Mouse (Mus musculus) right cerebral cortex, postnatal 25 days (tissue): ENCODE results near the gene Dnah17.

Source experiments
- DNase-seq: peaks from one replicate; pipeline ENCODE4 v3.0.0; 2022

The Dnah17 gene

GRCm38 (mm10) chr11:117993190-117994175, 137.0 kb downstream of the Dnah17 start:
- no peak for DNase-seq

GRCm38 (mm10) chr11:117991502-117992470, 138.6 kb downstream of the Dnah17 start:
- DNase-seq = no peak

GRCm38 (mm10) chr11:117989926-117990325, 140.5 kb downstream of the Dnah17 start:
- no peak for DNase-seq

GRCm38 (mm10) chr11:117989241-117989640, 141.2 kb downstream of the Dnah17 start:
- DNase-seq = no peak

- DNase-seq = no peak
These were observed 142.5 kb downstream of the Dnah17 start for GRCm38 (mm10) chr11:117987968-117988367.

- no peak for DNase-seq
These were observed 143.4 kb downstream of the Dnah17 start for GRCm38 (mm10) chr11:117987032-117987451.

GRCm38 (mm10) chr11:117986126-117987031, 144.1 kb downstream of the Dnah17 start, which contains the start of gene Pgs1:
TSS of gene Pgs1 (plus strand) at chr11:117986292.
- peak; percentile 92 for DNase-seq

GRCm38 (mm10) chr11:117983770-117984169, 146.7 kb downstream of the Dnah17 start:
- no peak for DNase-seq

GRCm38 (mm10) chr11:117982426-117982825, 148.0 kb downstream of the Dnah17 start:
- no peak for DNase-seq

- DNase-seq = no peak
These were observed 151.0 kb downstream of the Dnah17 start for GRCm38 (mm10) chr11:117979388-117979787.

- DNase-seq = no peak
These were observed 152.6 kb downstream of the Dnah17 start for GRCm38 (mm10) chr11:117977694-117978360.

- no peak for DNase-seq
These were observed 154.3 kb downstream of the Dnah17 start for GRCm38 (mm10) chr11:117976081-117976582.

- no peak for DNase-seq
These were observed 155.0 kb downstream of the Dnah17 start for GRCm38 (mm10) chr11:117975211-117975967.

GRCm38 (mm10) chr11:117974327-117975125, 155.9 kb downstream of the Dnah17 start:
- no peak for DNase-seq

- DNase-seq = no peak
These were observed 156.9 kb downstream of the Dnah17 start for GRCm38 (mm10) chr11:117973569-117973968.

- no peak for DNase-seq
These were observed 157.5 kb downstream of the Dnah17 start for GRCm38 (mm10) chr11:117972656-117973558.
